Mouse (Mus musculus) embryonic fibroblast, embryonic 13.5 days (primary cell): ENCODE measurements around the gene Pnn.

Source experiments
- CTCF ChIP-seq: IDR thresholded peaks from 2 replicates; pipeline ENCODE4 v1.5.1; 2011; ENCODE audit warnings: mild to moderate bottlenecking, control low read depth, low read length, moderate library complexity, borderline replicate concordance; ENCODE audit not compliant: insufficient read depth
- POLR2A ChIP-seq: IDR thresholded peaks from 2 replicates; pipeline ENCODE4 v1.6.1; 2011; ENCODE audit warnings: low read depth, mild to moderate bottlenecking, control low read depth, low read length, moderate library complexity

DNA sequence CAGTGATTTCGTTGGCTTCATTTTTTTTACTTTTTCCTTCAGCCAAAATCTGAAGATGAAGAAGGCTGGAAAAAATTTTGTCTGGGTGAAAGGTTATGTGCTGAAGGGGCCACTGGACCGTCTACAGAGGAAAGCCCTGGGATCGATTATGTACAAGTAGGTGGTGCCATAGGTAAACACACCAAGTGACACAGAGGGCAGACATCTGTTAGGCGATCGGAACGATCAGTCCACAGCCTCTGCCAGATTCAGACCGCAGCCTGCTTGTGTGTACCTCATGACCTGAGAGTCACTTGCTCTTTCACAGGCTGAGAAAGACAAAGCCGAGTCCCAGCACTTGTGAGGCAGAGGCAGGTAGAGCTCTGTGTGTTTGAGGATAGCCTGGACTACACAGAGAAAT, 48.7 kb upstream of the Pnn start:
- no peak for TF ChIP-seq CTCF
- TF ChIP-seq POLR2A: no peak
